Mouse (Mus musculus) large intestine, adult 2 months (tissue): Measurements from ENCODE around the gene Fermt3. TPM values are rescaled to one million over a fixed set of nuclear protein-coding genes. Genes with fewer than 3 reads are reported as not detected.

Experiments
- DNase-seq: peaks from one replicate; pipeline ENCODE4 v3.0.0-alpha.2; 2012; ENCODE audit warnings: low read depth, low spot score
- WGBS: fragments of 180-500 bp; shearing (Covaris S2); methylation state at CpG from one replicate; pipeline ENCODE4 v1.1.7; 2018; 5-methylcytosine and 5-hydroxymethylcytosine counted together
- polyA plus RNA-seq: library from polyadenylated mRNA; depleted of rRNA; stranded (reverse); fragments of >200 nt; gene quantifications from 2 replicates; pipeline ENCODE4 v1.2.3, GENCODE M21; 2012; rRNA removed

Fermt3 gene
- polyA plus RNA-seq, 1 experiment: 17.3 TPM

- WGBS: 44% methylated on average over 5 of the region's 5 CpGs
- no peak for DNase-seq
These were observed 69.3 kb downstream of the Fermt3 start for GRCm38 (mm10) chr19:6949951-6950350.

DNA sequence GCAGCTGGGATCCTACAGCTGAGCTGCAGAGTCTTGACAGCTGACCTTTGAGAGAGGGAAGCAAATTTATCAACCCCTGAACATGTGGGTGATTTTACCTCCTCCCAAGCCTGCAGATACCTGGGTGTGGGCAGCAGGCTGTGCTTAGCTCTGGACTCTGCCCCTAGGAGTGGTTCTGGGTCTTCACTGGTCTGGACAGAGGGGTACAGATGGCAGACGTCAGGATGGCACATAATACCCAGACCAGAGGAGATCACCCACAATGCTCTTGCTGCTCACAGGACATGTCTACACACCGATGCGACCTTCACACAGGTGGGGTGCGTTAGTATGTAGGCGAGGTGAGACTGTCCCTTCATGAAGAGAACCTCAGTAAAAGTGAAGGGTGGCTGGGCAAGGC is 69.7 kb downstream of the Fermt3 start:
- no peak for DNase-seq
- 45% methylated on average over 5 of the region's 5 CpGs for whole genome bisulfite sequencing

Other genes with a start within 250 kb of the Fermt3 start
- 25.1 and 30.9 TPM in 2 replicates for gene Rps6ka4, start 178.8 kb downstream of the Fermt3 start, polyA plus RNA-seq
- gene Ccdc88b, start 161.3 kb downstream of the Fermt3 start, polyA plus RNA-seq: 6.7 and 11.6 TPM in 2 replicates
- 79.9 and 88.6 TPM in 2 replicates for gene Trmt112, start 109.8 kb downstream of the Fermt3 start, polyA plus RNA-seq
- gene Prdx5, start 109.4 kb downstream of the Fermt3 start, polyA plus RNA-seq: 177 and 243 TPM in 2 replicates
- gene Esrra, start 97.7 kb downstream of the Fermt3 start, polyA plus RNA-seq: 175 and 234 TPM in 2 replicates
- 0.19 TPM in 1 of 2 replicates, not detected in the other for gene Catsperz, start 94.1 kb downstream of the Fermt3 start, polyA plus RNA-seq
- gene Kcnk4, start 85.0 kb downstream of the Fermt3 start, polyA plus RNA-seq: not detected in 2 replicates
- gene Bad, start 77.6 kb downstream of the Fermt3 start, polyA plus RNA-seq: 78.2 and 105 TPM in 2 replicates
- gene Gpr137, start 77.0 kb downstream of the Fermt3 start, polyA plus RNA-seq: 63.3 and 70.7 TPM in 2 replicates
- 98.4 and 98.9 TPM in 2 replicates for gene Ppp1r14b, start 44.5 kb downstream of the Fermt3 start, polyA plus RNA-seq
- gene Plcb3, start 43.0 kb downstream of the Fermt3 start, polyA plus RNA-seq: 383 and 614 TPM in 2 replicates
- 63.9 and 76.9 TPM in 2 replicates for gene Fkbp2, start 39.0 kb downstream of the Fermt3 start, polyA plus RNA-seq
- gene Vegfb, start 31.8 kb downstream of the Fermt3 start, polyA plus RNA-seq: 17.2 and 17.5 TPM in 2 replicates
- gene Dnajc4, start 26.9 kb downstream of the Fermt3 start, polyA plus RNA-seq: 44.6 and 46.9 TPM in 2 replicates
- gene Nudt22, start 23.4 kb downstream of the Fermt3 start, polyA plus RNA-seq: 59.3 and 68.1 TPM in 2 replicates
- gene Trpt1, start 23.3 kb downstream of the Fermt3 start, polyA plus RNA-seq: 10.0 and 11.4 TPM in 2 replicates
- 43.9 and 51.2 TPM in 2 replicates for gene Stip1, start 20.5 kb upstream of the Fermt3 start, polyA plus RNA-seq
- gene Macrod1, start 37.3 kb upstream of the Fermt3 start, polyA plus RNA-seq: 19.2 and 22.4 TPM in 2 replicates
- gene Flrt1, start 86.3 kb upstream of the Fermt3 start, polyA plus RNA-seq: 0.14 TPM in 2 replicates
- gene Otub1, start 186.8 kb upstream of the Fermt3 start, polyA plus RNA-seq: 117 and 118 TPM in 2 replicates
- 2,194 and 2,281 TPM in 2 replicates for gene Cox8a, start 198.1 kb upstream of the Fermt3 start, polyA plus RNA-seq
- gene Naa40, start 221.7 kb upstream of the Fermt3 start, polyA plus RNA-seq: 24.2 and 24.8 TPM in 2 replicates
- gene Rcor2, start 247.9 kb upstream of the Fermt3 start, polyA plus RNA-seq: 2.1 and 2.5 TPM in 2 replicates